Mouse (Mus musculus): ENCODE data around the gene Lbp. TPM values are rescaled to one million over a fixed set of nuclear protein-coding genes. Genes with fewer than 3 reads are reported as not detected.

The Lbp gene
- total RNA-seq (2021), result 1 to 10 TPM; 5.9 to 6.6 TPM

DNA sequence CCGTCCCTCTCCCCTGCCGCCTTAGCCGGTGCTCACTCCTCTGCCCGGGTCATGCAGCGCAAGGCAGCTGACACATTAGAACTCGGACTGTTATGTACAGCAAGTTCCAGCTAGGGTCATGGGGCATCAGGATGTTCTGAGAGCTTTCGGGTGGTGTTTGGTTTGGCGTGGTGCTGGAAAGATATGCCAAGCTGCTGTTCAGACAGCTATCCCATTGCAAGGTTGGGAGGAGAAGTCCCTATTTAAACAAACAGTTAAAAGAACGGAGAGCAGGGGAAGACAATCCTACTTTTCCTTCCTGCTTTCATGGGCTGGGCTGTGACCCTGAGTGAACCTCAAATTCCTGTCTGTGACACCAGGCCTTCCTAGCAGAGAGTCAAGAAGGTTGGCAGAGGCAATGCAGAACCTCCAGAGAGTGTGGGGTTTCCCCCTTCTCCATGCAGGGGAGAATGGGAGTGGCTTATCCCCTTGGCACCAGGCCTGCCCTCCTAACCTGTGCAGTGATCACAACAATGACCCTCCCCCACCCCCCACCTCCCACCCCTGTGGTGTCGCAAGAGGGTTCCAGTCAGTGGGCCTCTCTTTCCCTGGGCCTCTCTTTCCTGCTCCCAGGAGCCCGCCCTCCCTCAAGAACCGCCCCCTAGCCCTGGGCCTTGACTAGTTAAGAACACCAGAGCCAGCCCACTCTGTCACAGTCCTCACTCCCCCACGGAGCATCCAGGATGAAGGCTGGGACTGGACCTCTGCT is at the start of gene Lbp:
TSS of gene Lbp (plus strand) at position 546 of the 748 bp plus-strand sequence.
- peak; percentile 45 to 55 for DNase-seq
- intact Hi-C loops (cut with DNase I), result no loop called here

DNA sequence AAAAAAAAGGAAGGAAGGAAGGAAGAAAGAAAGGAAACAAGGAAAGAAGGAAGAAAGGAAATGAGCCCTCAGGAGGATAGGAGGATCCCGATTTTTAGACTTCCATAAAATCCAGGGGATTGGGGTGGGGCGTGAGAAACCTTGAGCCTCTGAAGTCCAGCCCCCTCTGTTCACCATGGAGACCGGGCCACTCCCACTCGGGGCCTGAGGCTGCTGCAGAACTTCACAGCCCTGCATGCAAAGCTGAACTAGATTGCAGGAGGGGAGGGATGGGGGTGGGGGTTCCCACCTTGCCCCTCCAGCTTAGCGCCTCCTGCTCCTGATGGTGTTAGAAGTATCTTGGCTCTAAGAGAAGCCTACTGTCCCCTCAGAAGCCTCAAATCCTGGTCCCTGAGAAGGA is 49.4 kb upstream of the Lbp start:
- peak; percentile 46 to 52 for DNase-seq
- intact Hi-C loops (cut with DNase I), result no loop called here

DNA sequence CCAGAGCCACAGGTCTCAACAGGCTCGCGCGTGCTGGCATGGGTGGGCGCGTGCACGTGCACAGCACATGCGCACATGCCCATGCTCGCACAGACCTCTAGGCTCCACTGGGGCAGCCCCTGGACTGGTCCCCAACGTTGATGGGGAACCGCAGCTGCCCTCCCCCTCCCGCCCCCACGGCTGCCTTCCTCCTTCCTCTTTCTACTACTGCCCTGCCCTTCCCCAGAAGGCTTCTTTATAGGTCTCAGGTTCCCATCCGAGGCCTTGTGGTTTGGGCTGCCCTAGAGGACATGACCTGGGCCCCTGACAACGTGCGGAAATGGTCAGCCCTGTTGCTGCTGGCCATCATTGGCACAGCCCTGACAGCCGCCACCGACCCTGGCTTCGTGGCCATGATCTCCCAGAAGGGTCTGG is 48.3 kb upstream of the Lbp start, which contains the start of gene Bpi:
TSS of gene Bpi (plus strand) at position 90 of the 414 bp plus-strand sequence.
- intact Hi-C loops (cut with DNase I), result loop anchor here (1.0 kb wide), 1 partner anchor 50 kb away; no protein-coding TSS in a partner anchor

DNA sequence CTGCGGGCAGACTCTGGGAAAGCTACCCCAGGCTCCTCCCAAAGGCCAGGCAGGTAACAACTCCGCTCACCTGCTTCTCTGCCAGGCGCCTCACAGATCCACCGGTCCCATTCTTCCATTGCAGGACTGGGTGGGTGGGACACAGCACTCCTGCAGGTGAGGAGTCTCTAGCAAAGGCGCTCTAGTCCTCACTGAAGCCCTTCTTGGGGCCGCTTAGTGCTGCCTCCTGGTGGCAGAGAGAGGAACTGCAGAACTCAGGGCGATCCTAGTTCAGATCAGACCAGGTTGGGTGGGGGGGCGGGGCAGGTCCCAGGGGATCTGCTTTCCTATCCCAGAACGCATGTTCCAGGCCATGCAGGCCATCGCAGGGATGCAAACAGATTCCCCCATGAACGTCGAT is 47.5 kb upstream of the Lbp start:
- peak; percentile 66 to 82 for DNase-seq
- intact Hi-C loops (cut with DNase I), result loop anchor here (1.0 kb wide), 1 partner anchor 50 kb away; no protein-coding TSS in a partner anchor

More for the DNA sequence above, 48.3 kb upstream of the Lbp start, which contains the start of gene Bpi:
- no peak for DNase-seq

DNA sequence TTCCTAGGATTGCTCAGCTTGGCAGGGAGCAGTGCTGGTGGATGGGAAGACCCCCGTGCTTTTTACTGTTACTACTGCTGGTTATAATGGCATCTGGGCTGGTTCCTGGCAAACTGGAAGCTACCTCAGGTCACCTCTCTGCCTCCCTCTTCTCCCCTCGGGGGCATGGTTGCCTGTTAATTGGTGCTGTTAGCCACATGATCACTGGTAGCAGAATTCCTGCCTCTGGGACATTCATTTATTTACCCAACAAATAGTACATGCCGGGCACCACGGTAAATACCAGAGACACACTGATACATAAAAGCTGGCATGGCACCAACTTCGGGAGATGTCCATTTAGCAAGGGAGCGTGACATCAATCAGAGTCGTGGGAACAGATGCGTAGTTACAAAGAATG is 46.8 kb upstream of the Lbp start:
- intact Hi-C loops (cut with DNase I), result no loop called here
- no peak for DNase-seq

DNA sequence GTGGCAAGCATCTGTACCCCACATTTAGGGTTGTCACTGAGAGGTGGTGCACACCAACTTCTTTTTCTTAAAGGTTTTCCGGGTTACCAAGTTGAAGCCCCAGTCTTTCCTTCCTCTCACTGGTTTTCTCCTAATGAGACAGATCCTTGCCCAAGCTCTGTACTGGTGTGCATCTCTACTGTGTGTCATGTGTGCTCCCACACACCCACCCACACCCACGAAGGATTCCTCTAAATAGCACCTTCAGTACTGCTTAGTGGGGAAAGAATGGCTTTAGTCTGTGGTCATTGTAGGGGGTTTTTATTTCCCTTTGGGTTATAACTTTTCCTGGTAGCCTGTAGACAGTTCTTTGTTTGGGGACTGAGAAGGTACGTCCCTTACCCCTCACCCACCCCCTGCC is 41.4 kb upstream of the Lbp start:
- DNase-seq, result no peak

DNA sequence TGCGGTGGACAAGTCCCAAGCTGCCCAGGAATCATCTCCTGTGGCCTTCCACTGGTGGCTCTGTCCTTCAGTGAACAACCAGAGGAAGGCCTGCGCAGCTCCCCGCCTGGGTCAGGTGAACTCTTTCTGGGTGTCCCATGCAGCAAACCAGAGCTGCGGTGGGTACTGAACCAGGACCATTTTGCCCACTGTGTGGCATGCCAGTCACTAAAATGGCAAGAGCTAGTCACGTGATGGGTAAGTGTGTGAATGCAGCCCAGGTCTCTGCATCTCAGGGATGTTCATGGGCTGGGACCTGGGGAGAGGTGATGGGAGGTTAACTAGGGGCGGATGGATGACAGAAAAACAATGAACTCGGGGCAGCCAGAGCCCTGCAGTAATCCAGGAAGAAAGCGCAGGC is 36.3 kb upstream of the Lbp start:
- intact Hi-C loops (cut with DNase I), result no loop called here

More for the DNA sequence above, 41.4 kb upstream of the Lbp start:
- intact Hi-C loops (cut with DNase I), result no loop called here

DNA sequence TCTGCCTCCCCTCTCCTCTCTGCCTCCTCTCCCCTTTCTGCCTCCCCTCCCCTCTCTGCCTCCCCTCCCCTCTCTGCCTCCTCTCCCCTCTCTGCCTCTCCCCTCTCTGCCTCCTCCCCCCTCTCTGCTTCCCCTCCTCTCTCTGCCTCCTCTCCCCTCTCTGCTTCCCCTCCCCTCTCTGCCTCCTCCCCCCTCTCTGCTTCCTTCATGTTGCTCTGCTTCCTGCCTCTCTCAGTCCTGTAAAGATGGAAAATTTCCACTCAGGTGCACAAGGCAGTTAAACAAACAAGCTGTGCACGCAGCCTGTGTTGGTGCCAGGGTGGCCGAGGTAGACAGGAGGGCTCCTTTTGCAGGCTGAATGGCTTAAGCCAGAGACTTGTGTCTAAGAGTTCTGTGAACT is 32.6 kb upstream of the Lbp start:
- intact Hi-C loops (cut with DNase I), result no loop called here
- DNase-seq, result no peak

More for the DNA sequence above, 36.3 kb upstream of the Lbp start:
- DNase-seq, result no peak

DNA sequence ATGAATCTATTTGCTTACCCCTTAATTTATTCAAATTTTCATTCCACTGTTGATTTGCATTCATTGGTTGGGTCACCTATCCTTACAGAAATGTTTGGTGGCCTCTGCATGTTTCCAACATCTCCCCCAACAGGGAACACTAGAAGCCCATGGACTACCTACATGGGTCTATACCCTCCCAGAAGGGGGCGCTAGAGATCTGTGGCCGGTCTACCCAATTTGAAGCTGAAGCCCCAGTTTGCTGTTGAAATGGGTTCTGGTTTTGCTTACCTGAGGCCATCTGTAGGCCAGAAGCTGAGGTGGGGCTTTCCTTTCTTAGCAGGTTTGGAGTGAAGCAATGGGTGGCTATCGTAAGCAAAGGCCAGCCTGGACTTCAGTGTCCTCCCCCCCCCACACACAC is 30.9 kb upstream of the Lbp start:
- intact Hi-C loops (cut with DNase I), result no loop called here
- no peak for DNase-seq

DNA sequence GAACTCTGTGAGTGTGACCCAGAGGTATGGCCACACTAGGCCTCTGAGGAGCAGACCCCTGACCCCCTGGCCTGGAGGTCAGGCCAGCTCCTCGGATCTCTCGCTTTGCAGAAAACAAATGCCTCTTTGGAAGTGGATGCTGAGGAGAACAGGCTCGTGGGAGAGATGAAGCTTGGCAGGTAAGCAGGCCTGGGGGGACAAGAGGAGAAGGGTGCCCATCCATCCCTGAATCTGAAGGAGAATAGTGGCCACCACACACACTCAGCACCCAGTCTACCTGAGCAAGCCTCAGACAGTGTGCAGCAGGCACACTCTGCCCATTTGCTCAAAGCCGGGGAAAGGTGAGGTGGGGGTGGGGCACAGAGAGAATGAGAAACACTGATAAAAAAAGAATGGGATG is 30.5 kb upstream of the Lbp start:
- intact Hi-C loops (cut with DNase I), result no loop called here
- no peak for DNase-seq

DNA sequence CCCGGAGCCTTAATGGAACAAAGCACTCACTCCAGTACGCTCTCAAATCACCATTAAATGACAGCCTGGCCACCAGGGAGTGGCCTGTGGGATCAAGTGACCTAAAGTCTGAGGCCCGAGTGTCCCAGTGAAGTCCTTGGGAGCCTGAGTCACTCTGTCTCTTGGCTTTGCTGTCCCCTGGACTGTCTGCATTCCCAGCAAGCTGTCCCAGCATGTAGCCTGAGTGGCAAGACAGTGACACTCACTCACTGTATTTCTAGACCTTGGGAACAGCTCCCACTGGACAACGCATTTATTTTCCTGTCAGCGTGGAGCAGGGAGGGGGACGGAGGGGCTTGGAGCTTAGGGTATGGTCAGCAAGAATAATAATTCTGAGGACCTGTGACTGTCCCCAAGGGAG is 29.8 kb upstream of the Lbp start:
- intact Hi-C loops (cut with DNase I), result no loop called here
- DNase-seq, result no peak

DNA sequence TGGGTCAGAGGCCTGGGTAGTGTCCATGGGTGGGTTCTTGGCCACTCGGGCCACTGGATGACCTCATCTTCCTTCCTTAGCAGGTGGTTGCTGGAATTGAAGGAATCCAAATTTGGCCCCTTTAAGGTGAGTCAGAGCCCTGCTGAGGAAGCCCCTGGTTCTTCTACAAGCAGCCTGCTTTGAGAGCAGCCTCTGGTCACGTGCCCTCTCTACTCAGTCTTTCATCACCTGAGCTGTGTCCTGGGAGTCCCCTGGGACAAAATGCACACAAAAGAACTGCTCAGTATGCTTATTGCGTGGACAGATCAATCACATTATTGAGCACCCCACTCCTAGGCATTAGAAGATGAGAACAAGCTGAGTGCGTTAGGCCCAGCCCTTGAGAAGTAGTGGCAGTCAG is 29.4 kb upstream of the Lbp start:
- DNase-seq, result no peak
- intact Hi-C loops (cut with DNase I), result no loop called here

DNA sequence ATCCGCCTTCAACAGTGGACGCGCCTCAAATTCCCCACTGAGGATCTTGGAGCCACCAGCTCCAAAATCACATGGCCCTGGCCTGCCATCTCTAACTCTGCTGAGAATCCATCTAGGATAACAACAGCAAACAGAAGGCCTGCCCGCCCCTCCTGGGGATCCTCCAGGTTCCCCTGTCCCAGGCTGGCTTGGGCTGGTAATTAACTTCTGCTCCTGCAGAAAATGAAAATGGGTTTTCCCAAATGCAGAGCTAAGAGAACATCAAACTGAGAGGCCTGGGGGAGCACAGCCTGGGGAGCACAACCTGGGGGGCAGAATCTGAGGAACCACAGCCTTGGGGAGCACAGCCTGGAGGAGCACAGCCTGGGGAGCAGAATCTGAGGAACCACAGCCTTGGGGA is 26.6 kb upstream of the Lbp start:
- no peak for DNase-seq

DNA sequence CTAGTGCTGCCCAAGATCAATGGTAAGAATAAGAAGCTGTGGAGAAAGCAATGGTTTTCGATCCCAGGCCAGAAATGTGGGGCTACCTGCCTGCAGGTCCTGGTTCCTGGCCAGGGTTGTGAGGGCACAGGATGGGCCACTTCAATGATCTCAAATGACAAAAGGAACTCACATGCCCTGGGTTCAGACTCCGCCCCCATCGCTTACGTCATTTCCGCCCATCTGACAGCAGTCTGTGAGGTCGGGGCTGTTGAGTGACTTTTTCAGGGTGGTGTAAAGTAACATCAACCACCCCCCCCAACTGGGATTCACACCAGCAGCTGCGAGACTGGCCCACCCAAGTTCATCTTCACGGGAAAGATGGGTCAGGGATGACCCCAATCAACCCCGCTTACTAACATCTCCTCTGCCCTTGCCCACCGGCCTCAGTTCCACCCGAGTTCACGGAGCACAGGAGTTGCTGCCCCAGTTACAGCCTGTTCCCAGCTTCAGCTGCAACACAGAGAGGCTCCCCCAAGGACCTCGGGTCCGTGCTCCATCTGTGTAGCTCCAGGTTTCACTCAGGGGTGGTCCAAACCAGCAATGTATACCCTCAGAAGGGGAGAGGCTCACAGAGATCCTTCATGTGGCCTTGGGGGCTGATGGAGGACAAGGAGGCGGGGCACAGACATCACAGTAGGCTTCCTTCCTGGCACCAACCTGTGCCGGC is 24.6 kb upstream of the Lbp start:
- DNase-seq, result no peak
- intact Hi-C loops (cut with DNase I), result loop anchor here (5.0 kb wide), 1 partner anchor 61 kb away; no protein-coding TSS in a partner anchor

More for the DNA sequence above, 26.6 kb upstream of the Lbp start:
- intact Hi-C loops (cut with DNase I), result loop anchor here (5.0 kb wide), 1 partner anchor 63 kb away; no protein-coding TSS in a partner anchor

DNA sequence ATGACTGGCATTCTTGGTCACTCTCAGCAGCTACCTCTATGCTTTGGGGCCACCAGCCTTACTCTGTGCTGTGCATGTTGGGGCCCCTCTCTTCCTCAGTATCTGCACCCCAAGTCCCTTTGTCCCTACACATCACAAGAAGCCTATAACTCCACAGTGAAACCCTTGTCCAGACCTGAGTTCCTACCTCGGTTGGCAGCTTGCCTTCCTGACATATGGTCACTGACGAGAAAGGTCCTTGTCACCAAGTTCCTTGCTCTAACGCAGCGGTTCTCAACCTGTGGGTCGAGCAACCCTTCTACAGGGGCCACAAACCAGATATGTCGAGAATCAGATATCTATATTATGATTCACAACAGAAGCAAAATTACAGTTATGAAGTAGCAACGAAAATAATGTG is 23.2 kb upstream of the Lbp start:
- DNase-seq, result no peak
- intact Hi-C loops (cut with DNase I), result loop anchor here (5.0 kb wide), 1 partner anchor 59 kb away; no protein-coding TSS in a partner anchor

DNA sequence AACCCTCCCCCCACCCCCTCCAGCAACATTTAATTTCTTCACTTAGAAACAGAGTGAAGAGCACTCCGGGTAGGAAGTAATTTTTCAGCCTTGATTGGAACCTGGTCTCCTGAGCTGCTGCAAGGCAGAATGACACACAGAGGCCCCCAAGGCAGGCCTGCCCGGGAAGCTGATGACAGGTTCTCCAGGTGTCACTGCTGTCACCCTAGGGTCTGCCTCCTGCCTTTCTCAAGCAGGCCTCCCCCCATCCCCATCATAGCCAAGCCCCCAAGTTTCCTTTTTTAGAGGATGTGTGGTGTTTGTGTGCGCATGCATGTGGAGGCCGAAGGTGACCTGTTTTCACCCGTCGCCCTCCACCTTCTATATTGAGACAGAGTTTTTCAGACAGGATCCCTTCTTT is 22.5 kb upstream of the Lbp start:
- no peak for DNase-seq
- intact Hi-C loops (cut with DNase I), result loop anchor here (5.0 kb wide), 1 partner anchor 59 kb away; no protein-coding TSS in a partner anchor

DNA sequence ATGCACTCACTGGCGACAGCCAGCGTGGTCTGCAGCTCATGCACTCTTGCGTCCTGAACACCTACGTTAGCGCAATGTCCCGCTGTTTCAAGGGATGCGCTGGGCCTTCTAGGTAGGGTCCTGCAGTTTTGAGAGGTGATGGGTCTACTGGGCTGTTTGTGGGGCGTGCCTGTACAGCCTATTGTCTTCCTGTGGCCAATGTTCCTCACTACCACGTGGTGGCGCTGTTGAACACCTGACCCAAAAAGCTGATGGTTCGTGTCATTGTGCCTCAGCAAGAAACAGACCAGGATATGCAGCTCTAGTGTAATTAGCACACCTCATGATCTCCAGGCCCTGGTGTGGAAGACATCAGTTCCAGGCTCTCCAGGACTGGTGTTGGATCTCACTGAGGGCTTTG is 21.7 kb upstream of the Lbp start:
- intact Hi-C loops (cut with DNase I), result loop anchor here (5.0 kb wide), 1 partner anchor 58 kb away; no protein-coding TSS in a partner anchor
- peak; percentile 58 to 77 for DNase-seq

DNA sequence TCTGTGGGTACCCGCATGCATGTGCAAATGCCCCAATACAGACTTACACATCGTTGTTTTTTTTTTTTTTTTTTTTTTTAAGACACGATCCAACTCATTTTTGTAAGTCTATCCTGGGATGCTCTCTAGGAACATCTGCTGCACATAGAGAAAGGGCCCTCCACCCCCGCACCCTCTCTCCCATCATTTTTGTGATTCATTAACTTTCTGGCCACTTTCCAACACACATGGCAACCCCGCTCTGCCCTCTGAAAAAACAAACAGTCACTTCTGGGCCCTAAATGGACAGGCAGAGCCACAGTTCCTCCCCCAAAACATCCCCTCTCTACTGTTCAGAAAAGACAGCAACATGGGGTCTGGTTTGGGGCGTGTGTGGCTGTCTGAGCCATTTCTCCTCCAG is 20.6 kb upstream of the Lbp start:
- intact Hi-C loops (cut with DNase I), result no loop called here
- no peak for DNase-seq

DNA sequence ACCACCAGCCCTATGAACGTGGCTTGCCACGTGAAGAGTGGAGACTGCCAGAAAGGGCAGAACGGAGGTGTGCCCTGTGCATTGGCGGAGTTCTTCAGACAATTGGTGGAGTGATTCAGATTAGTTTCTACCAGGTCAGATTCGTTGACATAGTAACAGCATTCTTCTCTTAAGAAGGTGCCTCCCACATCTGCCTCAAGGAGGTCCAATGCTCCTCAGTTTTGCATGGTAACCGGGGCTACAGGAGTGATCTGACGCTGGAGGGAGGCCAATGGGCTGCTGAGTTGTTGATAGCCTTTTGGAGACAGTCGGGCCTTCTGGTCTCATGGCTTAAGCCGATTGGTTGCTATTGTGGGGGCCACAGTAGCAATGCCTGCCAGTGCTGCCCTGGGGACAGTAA is 10.6 kb upstream of the Lbp start:
- peak; percentile 25 to 40 for DNase-seq
- intact Hi-C loops (cut with DNase I), result no loop called here

DNA sequence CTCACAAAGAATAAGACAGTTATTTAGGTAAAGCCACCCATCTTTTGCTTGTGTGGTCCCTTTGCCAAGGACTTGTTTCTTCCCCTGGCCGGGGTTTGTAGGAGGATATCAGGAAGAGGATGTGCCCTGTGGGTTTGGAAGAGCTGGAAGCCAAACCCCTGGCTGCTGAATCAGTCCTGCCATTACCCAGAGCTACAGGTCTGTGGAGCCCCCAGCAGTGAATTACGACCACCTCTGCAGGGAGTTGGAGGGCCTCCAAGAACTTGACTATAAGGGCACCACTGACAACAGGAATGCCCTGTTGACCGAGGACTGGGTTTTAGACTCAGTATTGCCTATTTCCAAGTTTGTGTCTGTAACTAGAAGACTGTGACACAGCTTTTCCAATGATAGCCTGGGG is 7.1 kb upstream of the Lbp start:
- DNase-seq, result no peak
- intact Hi-C loops (cut with DNase I), result no loop called here

DNA sequence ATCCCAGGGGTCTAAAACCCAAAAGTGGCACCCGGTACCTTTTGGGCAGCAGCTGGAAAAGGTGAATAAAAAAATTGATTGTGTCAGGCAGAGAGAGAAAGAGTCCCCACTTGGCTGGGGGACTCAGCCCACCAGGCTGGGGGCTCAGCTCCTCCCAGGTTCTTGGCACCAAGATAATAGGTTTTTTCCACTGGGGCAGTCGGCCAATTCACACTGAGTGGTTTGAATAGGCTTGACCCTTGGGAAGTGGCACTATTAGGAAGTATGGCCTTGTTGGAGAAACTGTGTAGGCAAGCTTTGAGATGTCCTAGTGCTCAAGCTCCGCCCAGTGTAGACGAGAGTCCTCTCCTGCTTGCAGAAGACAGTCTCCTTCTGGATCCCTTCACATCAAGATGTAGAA is 6.6 kb upstream of the Lbp start:
- intact Hi-C loops (cut with DNase I), result no loop called here

DNA sequence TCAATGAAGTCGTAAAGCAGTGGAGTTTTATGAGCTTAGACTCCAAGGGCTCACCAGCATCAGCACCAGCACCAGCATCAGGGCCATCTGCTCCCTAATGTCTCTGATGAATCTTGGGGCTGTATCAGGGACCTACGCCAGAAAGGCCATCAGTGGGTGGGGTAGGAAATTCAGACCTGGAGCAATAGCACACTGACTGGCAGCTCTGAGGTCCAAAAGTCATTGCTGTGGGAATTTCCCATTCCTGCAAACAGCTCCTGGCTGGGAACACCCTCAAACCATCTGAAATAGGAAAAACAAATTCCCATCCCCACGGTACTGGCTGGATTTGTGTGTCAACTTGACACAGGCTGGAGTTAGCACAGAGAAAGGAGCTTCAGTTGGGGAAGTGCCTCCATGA is 3.5 kb upstream of the Lbp start:
- intact Hi-C loops (cut with DNase I), result no loop called here
- DNase-seq, result no peak

More for the DNA sequence above, 6.6 kb upstream of the Lbp start:
- DNase-seq, result no peak

All from heart, postnatal 10 days (tissue).